Mouse (Mus musculus): ENCODE measurements around the gene Pigh. TPM values are rescaled to one million over a fixed set of nuclear protein-coding genes. Genes with fewer than 3 reads are reported as not detected.

Pigh gene
- polyA plus RNA-seq (2014; fragmentation: Nextera tagmentation; extraction: Ambion mirVana) = 14.3 and 14.8 TPM in 2 replicates

DNA sequence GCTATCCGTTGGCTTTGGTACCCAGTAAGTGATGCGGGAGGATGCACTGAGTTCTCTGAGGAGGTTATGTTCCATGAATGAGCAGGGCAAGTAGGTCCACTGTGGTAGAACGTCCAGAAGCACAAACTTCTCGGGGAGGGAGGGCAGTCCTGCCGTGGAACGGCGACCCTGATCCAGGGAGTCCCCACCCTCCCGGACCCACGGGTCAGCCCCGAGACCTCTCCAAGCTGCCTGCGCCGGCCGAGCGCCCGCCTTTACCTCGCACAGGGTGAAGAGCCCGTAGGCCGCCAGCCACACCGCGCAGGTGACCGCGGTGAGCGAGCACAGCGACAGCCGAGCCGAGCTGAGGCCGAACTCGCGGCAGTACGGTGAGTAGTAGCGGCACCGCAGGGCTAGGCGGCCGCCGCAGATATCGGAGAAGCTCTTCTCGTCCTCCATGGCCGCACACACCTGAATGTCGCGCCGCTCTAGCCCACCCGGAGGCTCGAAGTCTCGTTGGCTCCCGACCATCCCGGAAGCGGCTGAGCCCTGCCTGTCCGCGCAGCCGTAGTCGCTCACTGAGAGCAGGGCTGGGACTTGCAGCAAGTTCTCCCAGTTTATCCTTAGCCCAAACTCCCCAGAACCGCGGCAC lies at the start of gene Pigh:
Pigh (minus strand) TSS at position 470 of the 631 bp plus-strand sequence.
- no peaks in the 10 kb centered on the region for H3K27me3 ChIP-seq (ENCODE audit: control insufficient read depth, insufficient read depth, low read length)
- H3K4me1 ChIP-seq (ENCODE audit: control insufficient read depth in 2 of 2, insufficient read depth in 2 of 2, low read length in 2 of 2) = peaks cover 0 to 2% of the 10 kb centered on the region in 2 experiments; a peak in 1 of 4 replicates
- peak; percentile 86 for ATAC-seq (ENCODE audit: insufficient number of reproducible peaks, insufficient read depth, low FRiP score, low read depth)
- no peak within 1 kb of the TSS for H3K27ac ChIP-seq (replicated peaks in 1 of 2; ENCODE audit: control insufficient read depth in 1 of 2, insufficient read depth in 1 of 2, low read depth in 2 of 2, low read length in 2 of 2)
- H3K9ac ChIP-seq (ENCODE audit: low read length) = peak within 1 kb of the TSS; percentile 89
- H3K4me3 ChIP-seq (ENCODE audit: control insufficient read depth in 1 of 2, insufficient read depth in 1 of 2, low read depth in 1 of 2, low read length in 2 of 2) = peak within 1 kb of the TSS; percentile 91 to 98
- H3K4me2 ChIP-seq (ENCODE audit: low read length) = peak within 1 kb of the TSS; percentile 85
- H3K36me3 ChIP-seq (ENCODE audit: control insufficient read depth, insufficient read depth, low read length) = peaks cover 9% of the 10 kb centered on the region; the same call in 1 of the 2 replicates
- no peaks in the 10 kb centered on the region for H3K9me3 ChIP-seq (ENCODE audit: control insufficient read depth, low read length)
- WGBS = under 1% methylated on average over 52 of the region's 53 CpGs

DNA sequence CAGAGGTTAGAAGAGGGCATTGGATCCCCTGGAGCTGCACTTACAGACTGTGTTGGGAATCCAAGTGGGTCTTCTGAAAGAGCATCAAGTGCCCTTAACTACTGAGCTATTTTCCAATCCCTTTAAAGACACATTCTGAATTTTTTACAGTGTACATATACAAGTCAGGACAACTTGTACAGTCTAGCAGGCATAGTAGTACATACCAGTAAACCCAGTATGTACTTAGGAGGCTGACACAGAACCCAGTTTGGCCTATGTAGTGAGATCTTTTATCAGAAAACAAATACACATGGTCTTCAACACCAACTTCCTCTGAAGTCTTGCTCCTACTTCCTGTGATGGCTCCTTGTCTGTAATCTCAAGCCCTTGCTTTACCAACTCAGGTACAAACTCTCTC lies 49.5 kb upstream of the Pigh start:
- no peak for ATAC-seq (ENCODE audit: insufficient number of reproducible peaks, insufficient read depth, low FRiP score, low read depth)

DNA sequence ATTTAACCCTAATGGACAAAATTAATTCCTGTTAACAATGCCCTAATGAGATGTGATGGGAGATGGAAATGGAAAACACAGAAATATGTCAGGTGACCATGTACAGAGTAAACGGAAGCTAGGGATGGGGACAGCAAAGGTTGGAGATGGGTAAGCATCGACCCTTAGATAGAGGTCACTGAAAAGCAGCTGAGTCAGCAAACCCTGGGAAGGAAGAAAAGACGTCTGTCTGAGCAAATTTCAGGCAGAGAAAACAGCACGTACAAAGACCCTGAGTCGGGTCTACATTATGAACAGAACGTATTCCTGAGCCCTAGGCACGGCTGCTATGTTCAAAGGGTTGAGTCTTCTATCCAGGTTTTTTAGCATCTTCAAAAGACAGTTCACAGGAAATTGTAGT lies 47.5 kb upstream of the Pigh start:
- Histone ChIP-seq H3K4me1 (ENCODE audit: control insufficient read depth in 2 of 2, insufficient read depth in 2 of 2, low read length in 2 of 2) (no peaks in the 10 kb centered on the region), H3K4me3 (ENCODE audit: control insufficient read depth in 1 of 2, insufficient read depth in 1 of 2, low read depth in 1 of 2, low read length in 2 of 2) (no peak overlapping the region), H3K27me3 (ENCODE audit: control insufficient read depth, insufficient read depth, low read length) (peaks cover 13% of the 10 kb centered on the region), H3K4me2 (ENCODE audit: low read length) (no peak overlapping the region), H3K9ac (ENCODE audit: low read length) (no peak overlapping the region), H3K27ac (replicated peaks in 1 of 2; ENCODE audit: control insufficient read depth in 1 of 2, insufficient read depth in 1 of 2, low read depth in 2 of 2, low read length in 2 of 2) (no peak overlapping the region), H3K36me3 (ENCODE audit: control insufficient read depth, insufficient read depth, low read length) (no peaks in the 10 kb centered on the region), H3K9me3 (ENCODE audit: control insufficient read depth, low read length) (no peaks in the 10 kb centered on the region)
- 77% methylated on average over 7 of the region's 7 CpGs for WGBS
- no peak for ATAC-seq (ENCODE audit: insufficient number of reproducible peaks, insufficient read depth, low FRiP score, low read depth)

More for the DNA sequence above, 49.5 kb upstream of the Pigh start:
- Histone ChIP-seq H3K27me3 (ENCODE audit: control insufficient read depth, insufficient read depth, low read length) (no peaks in the 10 kb centered on the region), H3K4me1 (ENCODE audit: control insufficient read depth in 2 of 2, insufficient read depth in 2 of 2, low read length in 2 of 2) (no peaks in the 10 kb centered on the region), H3K27ac (replicated peaks in 1 of 2; ENCODE audit: control insufficient read depth in 1 of 2, insufficient read depth in 1 of 2, low read depth in 2 of 2, low read length in 2 of 2) (no peak overlapping the region), H3K9me3 (ENCODE audit: control insufficient read depth, low read length) (no peaks in the 10 kb centered on the region), H3K9ac (ENCODE audit: low read length) (no peak overlapping the region), H3K4me2 (ENCODE audit: low read length) (no peak overlapping the region), H3K4me3 (ENCODE audit: control insufficient read depth in 1 of 2, insufficient read depth in 1 of 2, low read depth in 1 of 2, low read length in 2 of 2) (no peak overlapping the region), H3K36me3 (ENCODE audit: control insufficient read depth, insufficient read depth, low read length) (no peaks in the 10 kb centered on the region)

DNA sequence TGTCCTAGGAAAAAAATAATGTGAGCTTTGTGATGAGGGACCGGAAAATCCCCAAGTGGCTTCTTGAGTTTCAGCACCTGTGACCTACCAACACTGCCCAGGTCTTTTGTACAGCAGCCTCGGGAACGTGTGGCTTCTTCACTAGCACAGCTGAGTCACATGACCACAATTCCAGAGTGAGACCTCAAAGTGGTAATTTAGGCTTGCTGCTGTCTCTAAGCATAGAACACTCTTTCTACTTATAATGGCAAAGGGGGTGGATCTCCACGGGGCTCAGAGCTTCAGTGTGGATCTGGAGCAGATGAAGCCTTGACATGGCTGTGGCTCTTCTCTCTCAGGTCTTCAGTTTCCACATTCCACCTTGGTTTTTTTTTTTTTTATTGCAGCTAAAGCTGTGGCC lies 45.7 kb upstream of the Pigh start:
- Histone ChIP-seq H3K4me1 (ENCODE audit: control insufficient read depth in 2 of 2, insufficient read depth in 2 of 2, low read length in 2 of 2) (peaks cover 2 to 9% of the 10 kb centered on the region in 2 experiments; a peak in 3 of 4 replicates), H3K9ac (ENCODE audit: low read length) (no peak overlapping the region), H3K4me3 (ENCODE audit: control insufficient read depth in 1 of 2, insufficient read depth in 1 of 2, low read depth in 1 of 2, low read length in 2 of 2) (no peak overlapping the region), H3K9me3 (ENCODE audit: control insufficient read depth, low read length) (no peaks in the 10 kb centered on the region), H3K4me2 (ENCODE audit: low read length) (no peak overlapping the region), H3K27me3 (ENCODE audit: control insufficient read depth, insufficient read depth, low read length) (peaks cover 31% of the 10 kb centered on the region), H3K36me3 (ENCODE audit: control insufficient read depth, insufficient read depth, low read length) (no peaks in the 10 kb centered on the region), H3K27ac (replicated peaks in 1 of 2; ENCODE audit: control insufficient read depth in 1 of 2, insufficient read depth in 1 of 2, low read depth in 2 of 2, low read length in 2 of 2) (no peak overlapping the region)
- ATAC-seq (ENCODE audit: insufficient number of reproducible peaks, insufficient read depth, low FRiP score, low read depth) = no peak
- WGBS = 23% methylated on average over 4 of the region's 4 CpGs

DNA sequence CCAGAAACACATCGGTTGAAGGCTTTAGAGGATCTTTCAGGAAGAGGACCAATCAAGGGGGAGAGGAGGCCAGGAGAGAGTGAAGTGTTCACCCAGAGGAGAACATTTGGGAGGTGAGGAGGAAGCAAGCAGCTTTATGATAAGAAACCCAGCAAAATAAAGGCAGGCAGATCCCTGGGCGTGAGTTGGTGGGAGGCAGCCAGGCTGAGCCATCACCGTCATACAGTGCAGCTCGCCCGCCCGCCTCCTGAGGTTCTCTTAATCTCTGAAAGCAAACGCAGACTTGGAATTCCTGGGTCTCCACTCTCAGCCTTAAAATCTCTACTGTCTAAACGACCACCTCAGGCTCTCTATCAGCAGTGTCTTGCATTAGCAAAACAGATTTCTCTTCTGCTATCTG lies 45.2 kb upstream of the Pigh start:
- no peaks in the 10 kb centered on the region for H3K9me3 ChIP-seq (ENCODE audit: control insufficient read depth, low read length)
- WGBS = 21% methylated on average over 8 of the region's 8 CpGs
- H3K9ac ChIP-seq (ENCODE audit: low read length) = no peak overlapping the region
- H3K36me3 ChIP-seq (ENCODE audit: control insufficient read depth, insufficient read depth, low read length) = no peaks in the 10 kb centered on the region
- no peak overlapping the region for H3K4me2 ChIP-seq (ENCODE audit: low read length)
- no peak for ATAC-seq (ENCODE audit: insufficient number of reproducible peaks, insufficient read depth, low FRiP score, low read depth)
- H3K27me3 ChIP-seq (ENCODE audit: control insufficient read depth, insufficient read depth, low read length) = peaks cover 31% of the 10 kb centered on the region
- no peak overlapping the region for H3K4me3 ChIP-seq (ENCODE audit: control insufficient read depth in 1 of 2, insufficient read depth in 1 of 2, low read depth in 1 of 2, low read length in 2 of 2)
- no peak overlapping the region for H3K27ac ChIP-seq (replicated peaks in 1 of 2; ENCODE audit: control insufficient read depth in 1 of 2, insufficient read depth in 1 of 2, low read depth in 2 of 2, low read length in 2 of 2)
- peaks cover 2 to 9% of the 10 kb centered on the region in 2 experiments; a peak in 3 of 4 replicates for H3K4me1 ChIP-seq (ENCODE audit: control insufficient read depth in 2 of 2, insufficient read depth in 2 of 2, low read length in 2 of 2)

DNA sequence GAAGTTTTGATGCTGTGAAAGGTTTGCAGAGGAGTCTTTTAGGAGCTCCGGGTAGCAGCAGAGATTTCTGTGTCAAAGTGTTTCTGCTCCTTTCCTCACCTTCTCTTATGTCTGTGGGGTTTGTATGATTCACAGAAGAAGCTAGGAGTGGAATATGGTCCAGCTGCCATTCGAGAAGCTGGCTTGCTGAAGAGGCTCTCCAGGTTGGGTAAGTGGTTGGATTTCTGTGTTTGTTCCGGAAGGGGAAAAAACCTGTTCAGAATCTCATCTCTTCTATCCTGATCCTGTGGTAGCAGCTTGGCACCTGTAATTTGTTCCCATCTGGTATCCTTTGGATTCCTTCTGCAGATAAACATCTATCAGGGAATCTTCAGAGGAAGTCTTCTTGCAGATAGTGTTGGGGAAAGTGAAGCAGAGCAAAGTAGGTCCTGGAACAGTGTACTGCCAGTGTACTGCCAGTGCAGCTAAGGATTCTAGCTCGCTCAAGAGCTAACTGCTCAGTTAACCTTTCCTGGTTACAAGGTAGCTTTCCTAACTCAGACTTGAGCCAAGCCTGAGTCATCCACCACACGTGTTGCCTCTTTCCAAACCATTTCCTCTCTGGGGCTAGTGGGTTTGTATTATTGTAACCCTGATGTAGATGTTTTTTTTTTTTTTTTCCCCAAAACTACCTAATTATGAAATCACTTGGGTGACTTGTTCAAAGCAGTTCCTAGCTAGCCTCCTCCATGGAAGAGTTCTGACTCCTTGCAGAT lies 42.4 kb upstream of the Pigh start:
- Histone ChIP-seq H3K9me3 (ENCODE audit: control insufficient read depth, low read length) (no peaks in the 10 kb centered on the region), H3K27me3 (ENCODE audit: control insufficient read depth, insufficient read depth, low read length) (peaks cover 31% of the 10 kb centered on the region), H3K27ac (replicated peaks in 1 of 2; ENCODE audit: control insufficient read depth in 1 of 2, insufficient read depth in 1 of 2, low read depth in 2 of 2, low read length in 2 of 2) (no peak overlapping the region), H3K9ac (ENCODE audit: low read length) (no peak overlapping the region), H3K4me1 (ENCODE audit: control insufficient read depth in 2 of 2, insufficient read depth in 2 of 2, low read length in 2 of 2) (peaks cover 2 to 9% of the 10 kb centered on the region in 2 experiments; a peak in 3 of 4 replicates), H3K36me3 (ENCODE audit: control insufficient read depth, insufficient read depth, low read length) (no peaks in the 10 kb centered on the region), H3K4me2 (ENCODE audit: low read length) (peak overlapping the region; percentile 85; the same call in 1 of the 2 replicates), H3K4me3 (ENCODE audit: control insufficient read depth in 1 of 2, insufficient read depth in 1 of 2, low read depth in 1 of 2, low read length in 2 of 2) (peak overlapping the region in 1 of 2 experiments; percentile 46; a peak in 2 of 4 replicates)
- 32% methylated on average over 5 of the region's 5 CpGs for whole genome bisulfite sequencing
- no peak for ATAC-seq (ENCODE audit: insufficient number of reproducible peaks, insufficient read depth, low FRiP score, low read depth)

DNA sequence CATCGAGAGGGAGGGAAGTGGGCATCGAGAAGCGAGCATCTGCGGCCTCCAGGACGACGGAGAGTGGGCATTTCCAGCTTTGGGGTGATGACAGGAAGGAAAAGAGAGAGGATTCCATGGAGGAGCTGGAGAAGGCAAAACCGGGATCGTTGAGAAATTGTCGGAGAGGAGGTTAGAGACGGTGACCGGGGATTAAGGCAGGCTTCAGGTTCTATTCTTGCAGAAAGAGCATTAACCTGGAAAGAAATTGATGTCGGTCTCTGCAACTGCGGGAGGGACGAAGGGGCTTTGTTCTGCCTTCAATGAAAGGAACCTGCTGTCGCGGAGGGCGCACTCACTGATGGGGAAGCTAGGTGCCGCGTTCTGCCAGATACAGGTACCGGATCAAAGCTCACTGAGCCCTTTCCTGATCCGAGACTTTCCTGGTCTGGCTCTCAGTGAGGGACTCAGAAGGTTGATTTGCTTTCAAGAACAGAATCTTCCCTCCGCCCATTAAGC lies 41.8 kb upstream of the Pigh start:
- no peaks in the 10 kb centered on the region for H3K36me3 ChIP-seq (ENCODE audit: control insufficient read depth, insufficient read depth, low read length)
- H3K27me3 ChIP-seq (ENCODE audit: control insufficient read depth, insufficient read depth, low read length) = peaks cover 31% of the 10 kb centered on the region
- H3K9ac ChIP-seq (ENCODE audit: low read length) = peak overlapping the region; percentile 16
- no peak for ATAC-seq (ENCODE audit: insufficient number of reproducible peaks, insufficient read depth, low FRiP score, low read depth)
- peak overlapping the region; percentile 42 to 46 for H3K4me3 ChIP-seq (ENCODE audit: control insufficient read depth in 1 of 2, insufficient read depth in 1 of 2, low read depth in 1 of 2, low read length in 2 of 2)
- peak overlapping the region; percentile 85 for H3K4me2 ChIP-seq (ENCODE audit: low read length)
- WGBS = 2% methylated on average over 22 of the region's 22 CpGs
- H3K27ac ChIP-seq (replicated peaks in 1 of 2; ENCODE audit: control insufficient read depth in 1 of 2, insufficient read depth in 1 of 2, low read depth in 2 of 2, low read length in 2 of 2) = no peak overlapping the region
- no peaks in the 10 kb centered on the region for H3K9me3 ChIP-seq (ENCODE audit: control insufficient read depth, low read length)
- peaks cover 2 to 9% of the 10 kb centered on the region in 2 experiments; a peak in 3 of 4 replicates for H3K4me1 ChIP-seq (ENCODE audit: control insufficient read depth in 2 of 2, insufficient read depth in 2 of 2, low read length in 2 of 2)

Data from heart, embryonic 14.5 days (tissue).